Mouse (Mus musculus): ENCODE data around the gene Myo5a. TPM values are rescaled to one million over a fixed set of nuclear protein-coding genes. Genes with fewer than 3 reads are reported as not detected.
A peak's percentile ranks its signal among the peaks of the same experiment; 100 is the strongest.

Gene Myo5a
- polyA plus RNA-seq, 1 experiment from 2014 or later = 25.1 TPM

GRCm38 (mm10) chr9:75121126-75121525 is 50.3 kb downstream of the Myo5a start:
- H3K36me3 ChIP-seq (ENCODE audit: control insufficient read depth, insufficient read depth, low read length) = 0 out of 2 replicates have a peak, but pooled peaks cover 23% of the 10 kb centered on the region
- 83% methylated on average over 3 of the region's 3 CpGs for WGBS
- H3K9ac ChIP-seq (ENCODE audit: low read depth, low read length) = no peak overlapping the region
- H3K4me1 ChIP-seq (ENCODE audit: control insufficient read depth, insufficient read depth, low read length) = no peaks in the 10 kb centered on the region
- no peak overlapping the region for H3K27ac ChIP-seq (replicated peaks; ENCODE audit: low read depth, low read length)
- H3K4me2 ChIP-seq (ENCODE audit: low read depth, low read length) = no peak overlapping the region
- no peak for ATAC-seq (ENCODE audit: low read depth)
- no peaks in the 10 kb centered on the region for H3K9me3 ChIP-seq (ENCODE audit: control insufficient read depth, low read length)
- H3K27me3 ChIP-seq (replicated peaks; ENCODE audit: control insufficient read depth, insufficient read depth, low read length) = no peaks in the 10 kb centered on the region
- no peak overlapping the region for H3K4me3 ChIP-seq (ENCODE audit: low read depth, low read length)
- DNase-seq (ENCODE audit: low spot score) = no peak

- H3K27ac ChIP-seq (replicated peaks; ENCODE audit: low read depth, low read length) = no peak overlapping the region
- H3K4me2 ChIP-seq (ENCODE audit: low read depth, low read length) = no peak overlapping the region
- DNase-seq (ENCODE audit: low spot score) (peak; percentile 10), ATAC-seq (ENCODE audit: low read depth) (no peak)
- H3K36me3 ChIP-seq (ENCODE audit: control insufficient read depth, insufficient read depth, low read length) = 0 out of 2 replicates have a peak, but pooled peaks cover 22% of the 10 kb centered on the region
- H3K9ac ChIP-seq (ENCODE audit: low read depth, low read length) = no peak overlapping the region
- H3K4me1 ChIP-seq (ENCODE audit: control insufficient read depth, insufficient read depth, low read length) = no peaks in the 10 kb centered on the region
- H3K27me3 ChIP-seq (replicated peaks; ENCODE audit: control insufficient read depth, insufficient read depth, low read length) = no peaks in the 10 kb centered on the region
- no peaks in the 10 kb centered on the region for H3K9me3 ChIP-seq (ENCODE audit: control insufficient read depth, low read length)
- WGBS = 55% methylated on average over 6 of the region's 6 CpGs
- H3K4me3 ChIP-seq (ENCODE audit: low read depth, low read length) = no peak overlapping the region
Measured at GRCm38 (mm10) chr9:75124201-75124721, 53.4 kb downstream of the Myo5a start.

GRCm38 (mm10) chr9:75130553-75130952 is 59.7 kb downstream of the Myo5a start:
- ATAC-seq (ENCODE audit: low read depth) = no peak

GRCm38 (mm10) chr9:75146911-75147310 is 76.1 kb downstream of the Myo5a start:
- no peak overlapping the region for H3K4me2 ChIP-seq (ENCODE audit: low read depth, low read length)
- H3K4me1 ChIP-seq (ENCODE audit: control insufficient read depth, insufficient read depth, low read length) = no peaks in the 10 kb centered on the region
- H3K36me3 ChIP-seq (ENCODE audit: control insufficient read depth, insufficient read depth, low read length) = peaks cover 48% of the 10 kb centered on the region
- no peaks in the 10 kb centered on the region for H3K9me3 ChIP-seq (ENCODE audit: control insufficient read depth, low read length)
- no peaks in the 10 kb centered on the region for H3K27me3 ChIP-seq (replicated peaks; ENCODE audit: control insufficient read depth, insufficient read depth, low read length)
- 82% methylated on average over 5 of the region's 5 CpGs for WGBS
- no peak overlapping the region for H3K27ac ChIP-seq (replicated peaks; ENCODE audit: low read depth, low read length)
- no peak overlapping the region for H3K4me3 ChIP-seq (ENCODE audit: low read depth, low read length)
- no peak for ATAC-seq (ENCODE audit: low read depth)
- H3K9ac ChIP-seq (ENCODE audit: low read depth, low read length) = no peak overlapping the region
- DNase-seq (ENCODE audit: low spot score) = no peak

More at GRCm38 (mm10) chr9:75130553-75130952, 59.7 kb downstream of the Myo5a start:
- Histone ChIP-seq H3K27me3 (replicated peaks; ENCODE audit: control insufficient read depth, insufficient read depth, low read length) (no peaks in the 10 kb centered on the region), H3K4me1 (ENCODE audit: control insufficient read depth, insufficient read depth, low read length) (no peaks in the 10 kb centered on the region), H3K4me2 (ENCODE audit: low read depth, low read length) (no peak overlapping the region), H3K36me3 (ENCODE audit: control insufficient read depth, insufficient read depth, low read length) (peaks cover 32% of the 10 kb centered on the region; the same call in 1 of the 2 replicates), H3K9ac (ENCODE audit: low read depth, low read length) (no peak overlapping the region), H3K4me3 (ENCODE audit: low read depth, low read length) (no peak overlapping the region), H3K9me3 (ENCODE audit: control insufficient read depth, low read length) (no peaks in the 10 kb centered on the region), H3K27ac (replicated peaks; ENCODE audit: low read depth, low read length) (no peak overlapping the region)
- no peak for DNase-seq (ENCODE audit: low spot score)
- WGBS = 80% methylated on average over 2 of the region's 2 CpGs

GRCm38 (mm10) chr9:75160525-75160924 is 89.7 kb downstream of the Myo5a start:
- H3K27ac ChIP-seq (replicated peaks; ENCODE audit: low read depth, low read length) = no peak overlapping the region
- H3K4me2 ChIP-seq (ENCODE audit: low read depth, low read length) = no peak overlapping the region
- no peaks in the 10 kb centered on the region for H3K4me1 ChIP-seq (ENCODE audit: control insufficient read depth, insufficient read depth, low read length)
- H3K36me3 ChIP-seq (ENCODE audit: control insufficient read depth, insufficient read depth, low read length) = peaks cover 33% of the 10 kb centered on the region
- ATAC-seq (ENCODE audit: low read depth) = no peak
- 85% methylated on average over 6 of the region's 6 CpGs for WGBS
- peak; percentile 5 for DNase-seq (ENCODE audit: low spot score)
- H3K27me3 ChIP-seq (replicated peaks; ENCODE audit: control insufficient read depth, insufficient read depth, low read length) = no peaks in the 10 kb centered on the region
- H3K9me3 ChIP-seq (ENCODE audit: control insufficient read depth, low read length) = no peaks in the 10 kb centered on the region
- H3K9ac ChIP-seq (ENCODE audit: low read depth, low read length) = no peak overlapping the region
- no peak overlapping the region for H3K4me3 ChIP-seq (ENCODE audit: low read depth, low read length)

GRCm38 (mm10) chr9:75163650-75164049 is 92.8 kb downstream of the Myo5a start:
- Histone ChIP-seq H3K4me3 (ENCODE audit: low read depth, low read length) (no peak overlapping the region), H3K36me3 (ENCODE audit: control insufficient read depth, insufficient read depth, low read length) (peaks cover 47% of the 10 kb centered on the region), H3K4me1 (ENCODE audit: control insufficient read depth, insufficient read depth, low read length) (no peaks in the 10 kb centered on the region), H3K4me2 (ENCODE audit: low read depth, low read length) (no peak overlapping the region), H3K9ac (ENCODE audit: low read depth, low read length) (no peak overlapping the region), H3K27ac (replicated peaks; ENCODE audit: low read depth, low read length) (no peak overlapping the region), H3K9me3 (ENCODE audit: control insufficient read depth, low read length) (no peaks in the 10 kb centered on the region), H3K27me3 (replicated peaks; ENCODE audit: control insufficient read depth, insufficient read depth, low read length) (no peaks in the 10 kb centered on the region)
- no peak for DNase-seq (ENCODE audit: low spot score)
- ATAC-seq (ENCODE audit: low read depth) = no peak

- Histone ChIP-seq H3K4me1 (ENCODE audit: control insufficient read depth, insufficient read depth, low read length) (no peaks in the 10 kb centered on the region), H3K4me3 (ENCODE audit: low read depth, low read length) (no peak overlapping the region), H3K9me3 (ENCODE audit: control insufficient read depth, low read length) (no peaks in the 10 kb centered on the region), H3K36me3 (ENCODE audit: control insufficient read depth, insufficient read depth, low read length) (peaks cover 67% of the 10 kb centered on the region), H3K9ac (ENCODE audit: low read depth, low read length) (no peak overlapping the region), H3K27ac (replicated peaks; ENCODE audit: low read depth, low read length) (no peak overlapping the region), H3K4me2 (ENCODE audit: low read depth, low read length) (no peak overlapping the region), H3K27me3 (replicated peaks; ENCODE audit: control insufficient read depth, insufficient read depth, low read length) (no peaks in the 10 kb centered on the region)
- DNase-seq (ENCODE audit: low spot score) = no peak
- WGBS = 90% methylated on average over 3 of the region's 3 CpGs
- no peak for ATAC-seq (ENCODE audit: low read depth)
Measured at GRCm38 (mm10) chr9:75171721-75172120, 100.9 kb downstream of the Myo5a start.

- no peak overlapping the region for H3K4me2 ChIP-seq (ENCODE audit: low read depth, low read length)
- ATAC-seq (ENCODE audit: low read depth) (no peak), DNase-seq (ENCODE audit: low spot score) (no peak)
- H3K4me3 ChIP-seq (ENCODE audit: low read depth, low read length) = no peak overlapping the region
- no peaks in the 10 kb centered on the region for H3K27me3 ChIP-seq (replicated peaks; ENCODE audit: control insufficient read depth, insufficient read depth, low read length)
- no peak overlapping the region for H3K9ac ChIP-seq (ENCODE audit: low read depth, low read length)
- peaks cover 62% of the 10 kb centered on the region for H3K36me3 ChIP-seq (ENCODE audit: control insufficient read depth, insufficient read depth, low read length)
- no peaks in the 10 kb centered on the region for H3K9me3 ChIP-seq (ENCODE audit: control insufficient read depth, low read length)
- 72% methylated on average over 3 of the region's 3 CpGs for WGBS
- H3K4me1 ChIP-seq (ENCODE audit: control insufficient read depth, insufficient read depth, low read length) = no peaks in the 10 kb centered on the region
- no peak overlapping the region for H3K27ac ChIP-seq (replicated peaks; ENCODE audit: low read depth, low read length)
Measured at GRCm38 (mm10) chr9:75187646-75188260, 116.9 kb downstream of the Myo5a start.

- peak; percentile 57; the same call in 1 of the 2 replicates for ATAC-seq (ENCODE audit: low read depth)
- H3K4me1 ChIP-seq (ENCODE audit: control insufficient read depth, insufficient read depth, low read length) = no peaks in the 10 kb centered on the region
Measured at GRCm38 (mm10) chr9:75193858-75194257, 123.0 kb downstream of the Myo5a start.

More at GRCm38 (mm10) chr9:75193858-75194257, 123.0 kb downstream of the Myo5a start:
- peak; percentile 38 for DNase-seq (ENCODE audit: low spot score)
- Histone ChIP-seq H3K9me3 (ENCODE audit: control insufficient read depth, low read length) (no peaks in the 10 kb centered on the region), H3K9ac (ENCODE audit: low read depth, low read length) (no peak overlapping the region), H3K27me3 (replicated peaks; ENCODE audit: control insufficient read depth, insufficient read depth, low read length) (no peaks in the 10 kb centered on the region), H3K27ac (replicated peaks; ENCODE audit: low read depth, low read length) (no peak overlapping the region), H3K36me3 (ENCODE audit: control insufficient read depth, insufficient read depth, low read length) (peaks cover 45% of the 10 kb centered on the region), H3K4me2 (ENCODE audit: low read depth, low read length) (no peak overlapping the region), H3K4me3 (ENCODE audit: low read depth, low read length) (no peak overlapping the region)
- WGBS = 40% methylated on average over 4 of the region's 4 CpGs
